Mouse (Mus musculus) limb, embryonic 15.5 days (tissue): ENCODE data around the gene Khdrbs1. TPM values are rescaled to one million over a fixed set of nuclear protein-coding genes. Genes with fewer than 3 reads are reported as not detected.
"Not testable (repeated sequence)": the region's sequence is repeated elsewhere in the genome, so short reads cannot be mapped to it uniquely, and the experiment has no call there.

Source experiments
- ATAC-seq: fragments of 200-750 bp; cut with Nextera tagmentation; 2 replicates; pipeline ENCODE4 v1.8.0; 2017; ENCODE audit warnings: low read depth, moderate TSS enrichment; ENCODE audit not compliant: insufficient number of reproducible peaks, low FRiP score, low TSS enrichment
- H3K27ac ChIP-seq: fragments of 300-500 bp; sonication (generic); 2 replicates; pipeline ENCODE4 v1.5.1; 2015; ENCODE audit warnings: moderate library complexity, mild to moderate bottlenecking, inconsistent platforms
- H3K27me3 ChIP-seq: fragments of 300-500 bp; sonication (generic); 2 replicates; pipeline ENCODE4 v1.6.1; 2015; ENCODE audit warnings: inconsistent platforms
- H3K36me3 ChIP-seq: fragments of 300-500 bp; sonication (generic); 2 replicates; pipeline ENCODE4 v1.6.1; 2015; ENCODE audit warnings: inconsistent platforms
- H3K4me1 ChIP-seq: fragments of 300-500 bp; sonication (generic); 2 replicates; pipeline ENCODE4 v1.6.1; 2015; ENCODE audit warnings: inconsistent platforms
- H3K4me2 ChIP-seq: fragments of 300-500 bp; sonication (generic); 2 replicates; pipeline ENCODE4 v1.6.1; 2015; ENCODE audit warnings: mild to moderate bottlenecking, inconsistent platforms
- H3K4me3 ChIP-seq: fragments of 300-500 bp; sonication (generic); 2 replicates; pipeline ENCODE4 v1.5.1; 2015; ENCODE audit warnings: mild to moderate bottlenecking, inconsistent platforms
- H3K9ac ChIP-seq: fragments of 300-500 bp; sonication (generic); 2 replicates; pipeline ENCODE4 v1.6.1; 2015; ENCODE audit warnings: inconsistent platforms
- H3K9me3 ChIP-seq: fragments of 300-500 bp; sonication (generic); 2 replicates; pipeline ENCODE4 v1.6.1; 2016; ENCODE audit warnings: inconsistent platforms
- WGBS: fragments of 180-500 bp; shearing (Covaris S2); methylation state at CpG from one replicate; pipeline ENCODE4 v1.1.7; 2015; 5-methylcytosine and 5-hydroxymethylcytosine counted together
- polyA plus RNA-seq: library from polyadenylated mRNA; unstranded; fragments of >200 nt; fragmentation: Nextera tagmentation; extraction: Ambion mirVana; gene quantifications from 2 replicates; pipeline ENCODE4 v1.2.1, GENCODE M21; 2015

Khdrbs1 gene
- polyA plus RNA-seq, 1 experiment from 2014 or later, result 95.9 TPM

- Histone ChIP-seq H3K4me1 (peaks cover 27% of the 10 kb centered on the region), H3K36me3 (peaks cover 11% of the 10 kb centered on the region)
- H3K9ac ChIP-seq, H3K4me2 ChIP-seq, ATAC-seq, H3K9me3 ChIP-seq, H3K4me3 ChIP-seq, H3K27ac ChIP-seq, H3K27me3 ChIP-seq: not testable (repeated sequence)
- WGBS, result 91% methylated on average over 6 of the region's 6 CpGs
These were observed 41.4 kb downstream of the Khdrbs1 start for GRCm38 (mm10) chr4:129700661-129701060.

- Histone ChIP-seq H3K4me1 (peaks cover 31% of the 10 kb centered on the region), H3K27me3 (no peaks in the 10 kb centered on the region), H3K4me3 (no peak overlapping the region), H3K27ac (no peak overlapping the region), H3K4me2 (no peak overlapping the region), H3K9me3 (no peaks in the 10 kb centered on the region), H3K36me3 (peaks cover 10% of the 10 kb centered on the region), H3K9ac (no peak overlapping the region)
- WGBS, result 51% methylated on average over 1 of the region's 1 CpGs
- no peak for ATAC-seq
These were observed 41.9 kb downstream of the Khdrbs1 start for GRCm38 (mm10) chr4:129700216-129700615.

GRCm38 (mm10) chr4:129697191-129697590 lies 44.9 kb downstream of the Khdrbs1 start:
- peak overlapping the region; percentile 53 for H3K4me3 ChIP-seq

DNA sequence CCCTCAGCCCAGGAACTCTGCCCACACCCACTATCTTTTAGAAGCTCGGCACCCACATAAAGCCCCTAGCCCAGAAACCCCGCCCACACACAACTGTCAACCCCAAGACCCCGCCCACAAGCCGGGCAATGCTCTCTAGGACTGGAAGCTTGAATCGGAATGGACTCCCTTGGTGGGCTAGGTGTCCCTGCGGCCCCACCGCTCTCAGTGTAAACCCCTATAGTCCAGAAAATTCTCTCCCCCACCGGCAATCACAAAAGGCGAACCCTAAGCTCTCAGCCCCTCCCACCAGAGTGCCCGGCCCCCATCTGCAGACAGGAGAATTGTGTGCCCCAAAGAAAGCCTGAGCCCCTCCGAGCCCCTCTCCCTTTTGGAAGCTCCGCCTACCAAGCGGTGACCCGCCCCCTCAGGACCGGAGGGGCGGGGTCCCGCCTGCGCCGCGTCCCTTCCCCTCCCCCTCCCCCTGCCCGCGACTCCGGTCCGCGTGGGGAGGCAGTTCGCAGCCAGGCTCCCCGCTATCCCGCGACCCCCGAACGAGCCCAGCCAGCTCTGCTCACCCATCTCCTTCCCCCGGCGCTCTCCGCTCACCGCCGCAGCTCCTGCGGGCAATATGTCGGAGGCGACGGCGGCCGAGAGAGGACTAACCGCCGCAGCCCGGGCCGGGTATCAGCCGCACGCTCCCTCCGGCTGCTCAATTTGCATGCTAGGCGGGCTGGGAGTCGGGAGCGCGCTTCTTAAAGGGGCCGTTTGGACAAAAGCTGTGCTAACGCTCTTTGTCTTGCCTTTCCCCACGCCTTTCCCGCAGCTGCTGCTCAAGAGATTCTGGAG lies 45.7 kb downstream of the Khdrbs1 start, which contains the start of gene Tmem39b:
Tmem39b (minus strand) TSS at position 681 of the 828 bp plus-strand sequence.
- peak within 1 kb of the TSS; percentile 74 for H3K4me2 ChIP-seq
- peak within 1 kb of the TSS; percentile 53 for H3K4me3 ChIP-seq
- 1% methylated on average over 57 of the region's 57 CpGs for WGBS
- H3K27me3 ChIP-seq, result no peaks in the 10 kb centered on the region
- H3K9ac ChIP-seq, result peak within 1 kb of the TSS; percentile 55
- H3K36me3 ChIP-seq, result peaks cover 25% of the 10 kb centered on the region
- peak within 1 kb of the TSS; percentile 91 for H3K27ac ChIP-seq
- no peaks in the 10 kb centered on the region for H3K9me3 ChIP-seq
- H3K4me1 ChIP-seq, result peaks cover 13% of the 10 kb centered on the region
- ATAC-seq, result peak; percentile 82

More at GRCm38 (mm10) chr4:129697191-129697590, 44.9 kb downstream of the Khdrbs1 start:
- Histone ChIP-seq H3K9me3 (no peaks in the 10 kb centered on the region), H3K36me3 (peaks cover 17% of the 10 kb centered on the region), H3K9ac (peak overlapping the region; percentile 55; the same call in 1 of the 2 replicates), H3K4me2 (peak overlapping the region; percentile 60), H3K4me1 (peaks cover 19% of the 10 kb centered on the region), H3K27ac (peak overlapping the region; percentile 91), H3K27me3 (no peaks in the 10 kb centered on the region)
- ATAC-seq, result no peak
- 82% methylated on average over 7 of the region's 7 CpGs for WGBS

- no peaks in the 10 kb centered on the region for H3K9me3 ChIP-seq
- peaks cover 13% of the 10 kb centered on the region for H3K4me1 ChIP-seq
- H3K27me3 ChIP-seq, result no peaks in the 10 kb centered on the region
- H3K36me3 ChIP-seq, result peaks cover 28% of the 10 kb centered on the region
- H3K27ac ChIP-seq, result peak overlapping the region; percentile 91
- 19% methylated on average over 6 of the region's 6 CpGs for WGBS
- H3K4me3 ChIP-seq, result peak overlapping the region; percentile 53
- peak overlapping the region; percentile 74 for H3K4me2 ChIP-seq
- no peak for ATAC-seq
- peak overlapping the region; percentile 55 for H3K9ac ChIP-seq
These were observed 46.3 kb downstream of the Khdrbs1 start for GRCm38 (mm10) chr4:129695815-129696157.

DNA sequence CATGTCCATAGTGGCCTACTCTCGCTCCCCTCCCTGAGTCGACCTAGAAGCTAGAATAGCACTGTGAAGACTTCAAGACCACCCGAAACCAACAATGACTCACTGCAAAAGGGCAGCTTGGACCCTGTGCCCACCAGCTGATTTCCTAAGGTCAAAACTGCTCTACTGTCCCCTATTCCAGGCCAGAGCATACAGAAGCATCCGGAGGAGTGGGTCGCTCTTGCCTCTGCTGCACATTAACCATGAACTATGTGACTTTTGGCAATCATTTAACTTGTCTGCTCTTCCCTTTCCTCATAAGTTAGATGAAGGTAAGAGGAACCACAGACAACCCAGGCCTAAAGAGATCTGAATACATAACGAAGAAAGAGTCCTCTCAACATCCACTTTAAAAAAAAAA lies 57.6 kb downstream of the Khdrbs1 start:
- Histone ChIP-seq H3K36me3 (peaks cover 87% of the 10 kb centered on the region), H3K4me1 (no peaks in the 10 kb centered on the region), H3K9ac (no peak overlapping the region), H3K27ac (no peak overlapping the region), H3K9me3 (no peaks in the 10 kb centered on the region), H3K4me2 (no peak overlapping the region), H3K4me3 (no peak overlapping the region), H3K27me3 (no peaks in the 10 kb centered on the region)
- WGBS, result 93% methylated on average over 6 of the region's 6 CpGs
- ATAC-seq, result no peak

DNA sequence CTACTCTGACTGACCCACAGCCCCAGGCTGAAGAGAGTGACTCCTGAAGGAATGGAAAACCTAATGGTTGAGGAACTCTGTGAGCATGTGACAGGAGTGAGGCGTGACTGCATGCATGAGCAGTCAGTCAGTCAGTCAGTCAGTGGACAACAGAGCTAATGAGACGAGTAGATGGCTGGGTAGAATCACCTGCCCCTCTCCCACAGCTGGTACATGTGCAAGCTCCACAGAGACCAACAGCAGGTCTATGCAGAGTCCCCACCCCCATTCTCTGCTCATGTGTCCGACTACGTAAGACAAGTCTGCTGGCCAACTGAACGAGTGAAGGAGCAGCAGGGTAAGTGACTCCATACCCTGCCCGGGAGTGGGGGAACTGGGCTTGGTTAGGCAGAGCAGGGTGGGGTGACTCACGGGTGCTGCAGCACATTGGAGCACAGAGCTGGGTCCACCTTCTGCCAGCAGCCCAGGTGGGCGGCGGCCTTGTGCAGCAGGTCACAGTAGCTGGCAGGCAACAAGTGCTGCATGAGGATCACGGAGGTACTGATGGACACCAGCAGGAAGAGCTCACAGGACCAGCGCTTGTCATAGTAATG lies 58.1 kb downstream of the Khdrbs1 start:
- H3K4me3 ChIP-seq, result no peak overlapping the region
- no peak overlapping the region for H3K4me2 ChIP-seq
- H3K27me3 ChIP-seq, result no peaks in the 10 kb centered on the region
- H3K4me1 ChIP-seq, result no peaks in the 10 kb centered on the region
- 83% methylated on average over 11 of the region's 11 CpGs for WGBS
- H3K36me3 ChIP-seq, result peaks cover 85% of the 10 kb centered on the region
- no peak overlapping the region for H3K9ac ChIP-seq
- H3K27ac ChIP-seq, result no peak overlapping the region
- ATAC-seq, result 0 out of 2 replicates have a peak, but pooled peaks have one; percentile 16
- no peaks in the 10 kb centered on the region for H3K9me3 ChIP-seq

- Histone ChIP-seq H3K9me3 (no peaks in the 10 kb centered on the region), H3K27ac (no peak overlapping the region), H3K36me3 (peaks cover 87% of the 10 kb centered on the region), H3K4me2 (no peak overlapping the region), H3K9ac (no peak overlapping the region), H3K4me1 (no peaks in the 10 kb centered on the region), H3K27me3 (no peaks in the 10 kb centered on the region), H3K4me3 (no peak overlapping the region)
- ATAC-seq, result no peak
- WGBS, result 97% methylated on average over 11 of the region's 11 CpGs
These were observed 60.3 kb downstream of the Khdrbs1 start for GRCm38 (mm10) chr4:129681837-129682236.

- peak overlapping the region; percentile 64 for H3K4me2 ChIP-seq
- no peaks in the 10 kb centered on the region for H3K27me3 ChIP-seq
- H3K27ac ChIP-seq, result peak overlapping the region; percentile 97; the same call in 1 of the 2 replicates
- no peaks in the 10 kb centered on the region for H3K9me3 ChIP-seq
- H3K4me1 ChIP-seq, result peaks cover 15% of the 10 kb centered on the region
- no peak; the same call in 1 of the 2 replicates for ATAC-seq
- 0 out of 2 replicates have a peak overlapping the region, but pooled peaks have one; percentile 99 for H3K9ac ChIP-seq
- WGBS, result 8% methylated on average over 10 of the region's 10 CpGs
- H3K4me3 ChIP-seq, result peak overlapping the region; percentile 99
- peaks cover 23% of the 10 kb centered on the region for H3K36me3 ChIP-seq
These were observed 69.1 kb downstream of the Khdrbs1 start for GRCm38 (mm10) chr4:129672878-129673449.

DNA sequence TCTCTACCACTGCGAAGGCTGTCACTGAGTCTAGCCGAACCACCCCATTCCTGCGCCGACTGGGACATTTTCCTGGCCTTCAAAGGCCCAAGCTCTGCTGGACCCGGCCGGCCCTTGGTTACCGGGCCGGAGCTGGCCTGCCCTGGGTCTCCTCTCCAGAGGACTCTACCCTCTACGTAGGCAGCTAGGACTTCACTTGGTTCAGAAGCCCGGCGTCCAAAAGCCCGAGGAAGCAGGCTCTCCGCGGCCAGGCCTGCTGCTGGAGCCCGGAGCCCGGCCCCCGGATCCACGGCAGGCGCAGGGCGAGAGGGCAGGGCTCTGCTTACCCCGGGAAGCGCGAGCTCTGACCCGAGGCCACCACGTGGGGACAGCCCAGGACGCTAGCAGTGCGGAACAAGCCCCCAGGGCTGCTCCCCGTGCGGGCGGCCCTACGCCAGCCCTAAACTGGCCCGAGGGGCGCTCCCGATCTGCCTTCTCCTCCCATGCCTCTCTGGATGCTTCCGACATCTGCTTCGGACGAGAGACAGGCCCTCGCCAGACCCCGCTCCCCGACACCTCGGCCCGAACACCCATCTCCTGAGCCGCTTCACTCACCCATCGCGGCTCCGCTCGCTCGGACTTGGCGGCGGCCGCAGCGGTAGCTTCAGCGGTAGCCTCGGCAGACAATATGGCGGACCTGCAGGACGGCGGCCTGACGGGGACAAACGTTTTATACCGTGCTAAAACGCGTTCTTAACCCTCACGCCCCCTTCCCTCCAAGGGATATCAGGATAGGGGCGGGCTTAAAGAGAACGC lies 69.8 kb downstream of the Khdrbs1 start, which contains the start of gene Kpna6:
Kpna6 (minus strand) TSS at position 685 of the 795 bp plus-strand sequence.
- ATAC-seq, result peak; percentile 82
- H3K4me3 ChIP-seq, result peak within 1 kb of the TSS; percentile 99
- H3K27me3 ChIP-seq, result no peaks in the 10 kb centered on the region
- H3K9me3 ChIP-seq, result no peaks in the 10 kb centered on the region
- WGBS, result under 1% methylated on average over 65 of the region's 65 CpGs
- H3K27ac ChIP-seq, result peak within 1 kb of the TSS; percentile 97
- H3K4me2 ChIP-seq, result peak within 1 kb of the TSS; percentile 64
- peaks cover 18% of the 10 kb centered on the region for H3K36me3 ChIP-seq
- H3K4me1 ChIP-seq, result peaks cover 15% of the 10 kb centered on the region
- peak within 1 kb of the TSS; percentile 99 for H3K9ac ChIP-seq

GRCm38 (mm10) chr4:129671491-129672082 lies 70.5 kb downstream of the Khdrbs1 start:
- H3K27me3 ChIP-seq, result no peaks in the 10 kb centered on the region
- no peaks in the 10 kb centered on the region for H3K9me3 ChIP-seq
- 7% methylated on average over 12 of the region's 12 CpGs for WGBS
- ATAC-seq, result 0 out of 2 replicates have a peak, but pooled peaks have one; percentile 53
- H3K4me1 ChIP-seq, result peaks cover 15% of the 10 kb centered on the region
- peak overlapping the region; percentile 99 for H3K9ac ChIP-seq
- H3K4me2 ChIP-seq, result peak overlapping the region; percentile 64
- H3K36me3 ChIP-seq, result peaks cover 11% of the 10 kb centered on the region
- H3K4me3 ChIP-seq, result peak overlapping the region; percentile 99
- peak overlapping the region; percentile 97 for H3K27ac ChIP-seq
